Mouse (Mus musculus) gonadal fat pad, adult 2 months (tissue): ENCODE measurements around the gene Pcnx3. TPM values are rescaled to one million over a fixed set of nuclear protein-coding genes. Genes with fewer than 3 reads are reported as not detected.
A peak's percentile ranks its signal among the peaks of the same experiment; 100 is the strongest.

Experiments
- DNase-seq: peaks from one replicate; pipeline ENCODE4 v3.0.0-alpha.2; 2012; ENCODE audit warnings: low read depth
- polyA plus RNA-seq: library from polyadenylated mRNA; depleted of rRNA; stranded (reverse); fragments of >200 nt; gene quantifications from 2 replicates; pipeline ENCODE4 v1.2.3, GENCODE M21; 2012; rRNA removed

The Pcnx3 gene
- polyA plus RNA-seq, 1 experiment, result 80.2 TPM

GRCm38 (mm10) chr19:5641021-5641420 is 47.7 kb downstream of the Pcnx3 start:
- DNase-seq, result no peak

- no peak for DNase-seq
Observed at GRCm38 (mm10) chr19:5640339-5640738, 48.4 kb downstream of the Pcnx3 start.

- DNase-seq, result no peak
Observed at GRCm38 (mm10) chr19:5638416-5639005, 50.2 kb downstream of the Pcnx3 start.

GRCm38 (mm10) chr19:5637069-5638047 is 51.4 kb downstream of the Pcnx3 start, which contains the start of gene Rela:
Gene Rela (plus strand): TSS chr19:5637483.
- peak; percentile 20 for DNase-seq

- peak; percentile 19 for DNase-seq
Observed at GRCm38 (mm10) chr19:5636571-5637041, 52.1 kb downstream of the Pcnx3 start.

- DNase-seq, result no peak
Observed at GRCm38 (mm10) chr19:5636036-5636570, 52.6 kb downstream of the Pcnx3 start.

- no peak for DNase-seq
Observed at GRCm38 (mm10) chr19:5632120-5632519, 56.6 kb downstream of the Pcnx3 start.

GRCm38 (mm10) chr19:5629907-5630306 is 58.8 kb downstream of the Pcnx3 start:
- no peak for DNase-seq

- no peak for DNase-seq
Observed at GRCm38 (mm10) chr19:5625311-5625710, 63.4 kb downstream of the Pcnx3 start.

- no peak for DNase-seq
Observed at GRCm38 (mm10) chr19:5621884-5622283, 66.8 kb downstream of the Pcnx3 start.

- no peak for DNase-seq
Observed at GRCm38 (mm10) chr19:5620007-5620406, 68.7 kb downstream of the Pcnx3 start.

GRCm38 (mm10) chr19:5614953-5615352 is 73.8 kb downstream of the Pcnx3 start:
- no peak for DNase-seq

Other genes starting within 250 kb of the Pcnx3 start
- 0.24 and 0.38 TPM in 2 replicates for gene Fosl1, start 241.4 kb downstream of the Pcnx3 start, polyA plus RNA-seq
- gene Ccdc85b, start 231.0 kb downstream of the Pcnx3 start, polyA plus RNA-seq, result 5.6 and 6.7 TPM in 2 replicates
- 126 and 132 TPM in 2 replicates for gene Fibp, start 228.3 kb downstream of the Pcnx3 start, polyA plus RNA-seq
- gene Ctsw, start 220.4 kb downstream of the Pcnx3 start, polyA plus RNA-seq, result 2.2 and 2.3 TPM in 2 replicates
- 73.5 and 79.0 TPM in 2 replicates for gene Efemp2, start 215.0 kb downstream of the Pcnx3 start, polyA plus RNA-seq
- gene Mus81, start 200.5 kb downstream of the Pcnx3 start, polyA plus RNA-seq, result 77.2 and 85.6 TPM in 2 replicates
- gene Cfl1, start 198.5 kb downstream of the Pcnx3 start, polyA plus RNA-seq, result 410 and 421 TPM in 2 replicates
- gene 1700020D05Rik, start 185.1 kb downstream of the Pcnx3 start, polyA plus RNA-seq, result 1.9 and 3.0 TPM in 2 replicates
- gene Snx32, start 178.4 kb downstream of the Pcnx3 start, polyA plus RNA-seq, result 20.9 and 25.6 TPM in 2 replicates
- 2.4 and 3.5 TPM in 2 replicates for gene Ovol1, start 128.3 kb downstream of the Pcnx3 start, polyA plus RNA-seq
- 10.0 and 12.0 TPM in 2 replicates for gene Ap5b1, start 120.9 kb downstream of the Pcnx3 start, polyA plus RNA-seq
- gene Rnaseh2c, start 87.0 kb downstream of the Pcnx3 start, polyA plus RNA-seq, result 42.2 and 49.4 TPM in 2 replicates
- gene Kat5, start 78.7 kb downstream of the Pcnx3 start, polyA plus RNA-seq, result 55.3 and 63.6 TPM in 2 replicates
- gene Rela, start 51.4 kb downstream of the Pcnx3 start, polyA plus RNA-seq, result 66.8 and 81.8 TPM in 2 replicates
- gene Sipa1, start 25.2 kb downstream of the Pcnx3 start, polyA plus RNA-seq, result 36.3 and 45.7 TPM in 2 replicates
- 50.6 and 52.8 TPM in 2 replicates for gene Map3k11, start 166 bp downstream of the Pcnx3 start, polyA plus RNA-seq
- 0.33 and 0.36 TPM in 2 replicates for gene Kcnk7, start 15.5 kb upstream of the Pcnx3 start, polyA plus RNA-seq
- 43.8 and 64.4 TPM in 2 replicates for gene Ehbp1l1, start 37.4 kb upstream of the Pcnx3 start, polyA plus RNA-seq
- gene Fam89b, start 40.7 kb upstream of the Pcnx3 start, polyA plus RNA-seq, result 160 and 194 TPM in 2 replicates
- gene Ltbp3, start 52.0 kb upstream of the Pcnx3 start, polyA plus RNA-seq, result 186 and 257 TPM in 2 replicates
- 155 TPM in 2 replicates for gene Scyl1, start 82.5 kb upstream of the Pcnx3 start, polyA plus RNA-seq
- 15.1 and 15.9 TPM in 2 replicates for gene Frmd8, start 186.4 kb upstream of the Pcnx3 start, polyA plus RNA-seq
- 17.3 and 25.7 TPM in 2 replicates for gene Slc25a45, start 188.9 kb upstream of the Pcnx3 start, polyA plus RNA-seq
- gene Tigd3, start 205.2 kb upstream of the Pcnx3 start, polyA plus RNA-seq, result 0.70 and 0.75 TPM in 2 replicates
- gene Dpf2, start 224.1 kb upstream of the Pcnx3 start, polyA plus RNA-seq, result 71.5 and 79.4 TPM in 2 replicates
- gene Cdc42ep2, start 235.9 kb upstream of the Pcnx3 start, polyA plus RNA-seq, result 12.9 and 17.6 TPM in 2 replicates